Mouse (Mus musculus) stomach, embryonic 14.5 days (tissue): ENCODE measurements at regions not wholly inside any gene's neighbourhood (a gene's known extent, or its start where the extent isn't known, plus 50 kb on each side); places are given as distances from the start of the nearest gene placed in this dataset.

Experiments
- ATAC-seq: fragments of 200-750 bp; cut with Nextera tagmentation; 2 replicates; pipeline ENCODE4 v1.8.0; 2017; ENCODE audit warnings: low read depth, moderate TSS enrichment; ENCODE audit not compliant: insufficient number of reproducible peaks, insufficient read depth, low FRiP score
- H3K27ac ChIP-seq: fragments of 300-500 bp; sonication (generic); 2 replicates; pipeline ENCODE4 v1.5.1; 2014; ENCODE audit warnings: mild to moderate bottlenecking, low read length, moderate library complexity, mixed read lengths
- H3K27me3 ChIP-seq: fragments of 300-500 bp; sonication (generic); 2 replicates; pipeline ENCODE4 v1.6.1; 2014; ENCODE audit warnings: low read length, control low read depth, mixed read lengths; ENCODE audit not compliant: control insufficient read depth, insufficient read depth
- H3K36me3 ChIP-seq: fragments of 300-500 bp; sonication (generic); 2 replicates; pipeline ENCODE4 v1.6.1; 2014; ENCODE audit warnings: mild to moderate bottlenecking, control low read depth, low read length, moderate library complexity, mixed read lengths; ENCODE audit not compliant: control insufficient read depth, insufficient read depth
- H3K4me1 ChIP-seq: fragments of 300-500 bp; sonication (generic); 2 replicates; pipeline ENCODE4 v1.6.1; 2014; ENCODE audit warnings: low read length, control low read depth, mixed read lengths; ENCODE audit not compliant: control insufficient read depth, insufficient read depth
- H3K4me2 ChIP-seq: fragments of 300-500 bp; sonication (generic); replicated peaks from 2 replicates; pipeline ENCODE4 v1.6.1; 2014; ENCODE audit warnings: low read depth, low read length, control low read depth
- H3K4me3 ChIP-seq: fragments of 300-500 bp; sonication (generic); 2 replicates; pipeline ENCODE4 v1.5.1; 2014; ENCODE audit warnings: low read depth, low read length, control low read depth
- H3K9ac ChIP-seq: fragments of 300-500 bp; sonication (generic); replicated peaks from 2 replicates; pipeline ENCODE4 v1.6.1; 2014; ENCODE audit warnings: low read depth, mild to moderate bottlenecking, control low read depth, low read length, moderate library complexity, mixed read lengths
- H3K9me3 ChIP-seq: fragments of 300-500 bp; sonication (generic); 2 replicates; pipeline ENCODE4 v1.6.1; 2016; ENCODE audit warnings: low read depth, low read length, control low read depth; ENCODE audit not compliant: control insufficient read depth
- WGBS: fragments of 180-500 bp; shearing (Covaris S2); extraction: QIAGEN DNeasy Blood & Tissue Kit; methylation state at CpG from one replicate; pipeline ENCODE4 v1.1.7; 2014; 5-methylcytosine and 5-hydroxymethylcytosine counted together

DNA sequence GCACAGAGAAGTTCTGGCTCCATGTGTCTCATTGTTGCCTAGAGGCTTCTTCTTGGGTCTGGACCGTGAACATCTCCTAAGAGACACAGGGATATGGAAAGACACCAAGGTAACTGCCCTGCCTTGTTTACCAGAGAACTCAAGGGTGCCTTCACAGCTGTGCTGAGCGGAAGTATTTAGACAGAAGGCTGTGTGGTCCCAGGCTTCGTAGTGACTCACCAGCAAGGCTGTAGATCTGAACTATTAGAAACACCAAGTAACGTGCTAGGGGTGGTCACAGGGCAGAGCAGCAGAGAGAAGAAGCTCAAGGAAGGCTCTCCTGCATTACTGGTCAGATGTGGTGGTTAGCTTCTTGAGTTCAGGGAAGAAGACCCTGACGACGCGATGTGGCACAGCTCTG, 51.6 kb upstream of the Lpp start:
- no peaks in the 10 kb centered on the region for H3K36me3 ChIP-seq
- H3K9ac ChIP-seq: no peak overlapping the region
- 79% methylated on average over 7 of the region's 7 CpGs for WGBS
- no peak overlapping the region for H3K4me2 ChIP-seq
- no peak for ATAC-seq
- peaks cover 7% of the 10 kb centered on the region; the same call in 1 of the 2 replicates for H3K4me1 ChIP-seq
- no peak overlapping the region for H3K27ac ChIP-seq
- H3K4me3 ChIP-seq: no peak overlapping the region
- no peaks in the 10 kb centered on the region for H3K27me3 ChIP-seq
- H3K9me3 ChIP-seq: no peaks in the 10 kb centered on the region

DNA sequence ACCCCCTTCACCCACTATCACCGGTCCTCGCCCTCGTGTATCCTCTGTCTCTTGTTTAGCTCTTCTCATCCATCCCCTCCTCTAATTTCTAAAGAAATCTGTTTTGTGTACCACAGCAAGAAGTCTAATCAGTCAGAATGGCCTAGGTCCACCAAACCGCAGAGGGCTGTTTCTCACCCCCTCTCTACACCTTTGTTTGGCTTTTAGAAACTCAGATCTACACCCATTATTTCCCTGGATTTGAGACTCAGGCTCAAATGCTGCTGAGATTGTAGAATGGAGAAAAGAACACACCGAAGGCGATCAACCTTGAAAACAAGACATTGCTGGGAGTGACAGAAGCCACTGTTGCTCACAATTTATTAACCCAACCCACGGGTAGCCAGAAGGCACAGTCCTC, 52.7 kb upstream of the Lpp start:
- ATAC-seq: no peak
- Histone ChIP-seq H3K27me3 (no peaks in the 10 kb centered on the region), H3K4me2 (no peak overlapping the region), H3K9ac (no peak overlapping the region), H3K36me3 (no peaks in the 10 kb centered on the region), H3K9me3 (no peaks in the 10 kb centered on the region), H3K4me3 (no peak overlapping the region), H3K4me1 (peaks cover 7% of the 10 kb centered on the region; the same call in 1 of the 2 replicates), H3K27ac (no peak overlapping the region)
- 82% methylated on average over 7 of the region's 7 CpGs for WGBS

DNA sequence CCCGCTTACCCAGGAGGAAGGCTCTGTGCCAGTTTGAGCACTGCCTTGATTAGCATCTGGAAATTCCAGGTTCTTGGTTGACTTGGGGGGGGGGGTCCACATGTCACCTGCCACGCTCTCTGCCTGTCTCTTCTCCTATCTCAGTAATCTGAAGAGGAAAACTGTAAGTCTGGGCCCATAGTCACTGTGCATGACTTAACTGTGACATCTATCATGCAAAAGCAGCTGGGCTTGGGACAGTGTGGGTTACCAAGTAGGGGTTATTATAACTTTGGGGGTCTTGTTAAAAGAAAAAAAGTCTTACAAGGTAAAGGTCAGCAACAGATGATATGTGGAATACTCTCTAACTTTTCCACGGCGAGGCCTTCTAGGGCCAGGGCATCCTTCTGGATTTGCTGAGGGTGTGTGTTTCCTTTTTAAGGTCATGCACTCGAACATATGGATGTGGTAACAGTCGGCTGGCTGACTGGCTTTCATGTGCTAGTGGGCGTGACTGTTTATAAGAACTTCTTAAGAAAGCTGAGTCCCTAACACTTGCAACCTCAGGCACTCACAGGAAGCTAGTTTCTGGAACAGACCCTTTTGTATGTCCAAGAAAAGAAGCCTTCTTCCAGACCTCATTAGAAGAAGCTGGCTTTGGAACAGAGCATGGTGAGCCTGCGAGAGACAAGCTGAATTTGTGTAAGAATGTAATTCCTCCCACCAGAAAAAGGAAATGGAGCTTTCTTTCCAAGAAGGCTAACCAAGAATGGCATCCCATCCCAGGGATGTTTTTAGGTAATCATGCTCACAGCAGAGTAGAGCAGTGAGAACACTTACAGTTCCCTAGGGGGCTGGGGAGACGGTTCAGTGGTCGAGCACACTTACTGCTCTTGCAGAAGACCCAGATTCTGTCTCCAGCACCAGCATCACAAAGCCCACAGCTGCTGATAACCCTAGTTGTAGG, 53.7 kb upstream of the Lpp start:
- peak; percentile 14; the same call in 1 of the 2 replicates for ATAC-seq

DNA sequence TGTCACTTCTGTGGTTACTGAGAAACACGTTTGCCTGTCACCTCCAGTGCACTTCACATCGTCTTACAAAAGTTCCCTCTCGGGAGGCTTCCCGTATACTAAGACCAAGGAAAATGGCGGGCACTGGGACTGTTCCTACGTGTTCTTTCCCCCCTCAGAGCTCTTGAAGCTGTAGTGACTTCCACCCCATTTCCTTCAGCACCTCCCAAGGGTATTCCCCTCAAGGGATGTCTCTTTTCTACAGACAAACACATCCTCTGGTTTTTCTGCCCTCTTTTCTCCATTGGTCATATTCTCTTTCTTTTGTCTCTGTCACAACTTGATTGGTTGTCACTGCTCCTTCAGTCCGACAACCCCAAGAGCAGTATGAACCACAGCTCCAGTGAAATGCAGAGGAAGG, 54.9 kb upstream of the Lpp start:
- H3K27ac ChIP-seq: no peak overlapping the region
- no peak overlapping the region for H3K9ac ChIP-seq
- H3K36me3 ChIP-seq: no peaks in the 10 kb centered on the region
- ATAC-seq: no peak
- no peak overlapping the region for H3K4me2 ChIP-seq
- H3K4me1 ChIP-seq: peaks cover 7% of the 10 kb centered on the region; the same call in 1 of the 2 replicates
- no peaks in the 10 kb centered on the region for H3K27me3 ChIP-seq
- no peaks in the 10 kb centered on the region for H3K9me3 ChIP-seq
- H3K4me3 ChIP-seq: no peak overlapping the region
- WGBS: 93% methylated on average over 7 of the region's 7 CpGs

More for the DNA sequence above, 53.7 kb upstream of the Lpp start:
- no peaks in the 10 kb centered on the region for H3K27me3 ChIP-seq
- 37% methylated on average over 10 of the region's 10 CpGs for WGBS
- H3K36me3 ChIP-seq: no peaks in the 10 kb centered on the region
- no peak overlapping the region for H3K27ac ChIP-seq
- no peak overlapping the region for H3K4me2 ChIP-seq
- no peaks in the 10 kb centered on the region for H3K9me3 ChIP-seq
- H3K4me1 ChIP-seq: peaks cover 7% of the 10 kb centered on the region; the same call in 1 of the 2 replicates
- no peak overlapping the region for H3K9ac ChIP-seq
- no peak overlapping the region for H3K4me3 ChIP-seq

DNA sequence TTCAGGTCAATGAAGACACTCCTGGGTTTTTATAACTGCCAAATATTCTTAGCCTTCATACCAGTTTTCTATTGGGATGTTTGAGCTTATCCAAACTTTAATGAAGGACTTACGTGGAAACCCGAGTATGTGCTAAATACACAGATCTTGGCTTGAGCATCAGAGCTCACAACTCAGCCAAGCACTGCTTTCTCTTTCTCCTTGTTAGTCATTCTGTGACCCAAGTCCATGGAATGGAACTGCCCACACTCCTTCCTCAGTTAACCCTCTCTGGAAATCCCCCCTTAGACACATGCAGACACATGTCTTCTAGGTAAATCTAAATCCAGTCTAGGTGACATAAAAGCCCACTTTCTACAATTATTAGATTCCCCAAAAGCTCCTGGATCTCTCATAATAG, 58.9 kb upstream of the Lpp start:
- Histone ChIP-seq H3K27ac (no peak overlapping the region), H3K9ac (no peak overlapping the region), H3K27me3 (no peaks in the 10 kb centered on the region), H3K36me3 (no peaks in the 10 kb centered on the region), H3K9me3 (no peaks in the 10 kb centered on the region), H3K4me3 (no peak overlapping the region), H3K4me1 (peaks cover 2% of the 10 kb centered on the region; the same call in 1 of the 2 replicates), H3K4me2 (no peak overlapping the region)
- no peak for ATAC-seq
- WGBS: 71% methylated on average over 2 of the region's 2 CpGs

DNA sequence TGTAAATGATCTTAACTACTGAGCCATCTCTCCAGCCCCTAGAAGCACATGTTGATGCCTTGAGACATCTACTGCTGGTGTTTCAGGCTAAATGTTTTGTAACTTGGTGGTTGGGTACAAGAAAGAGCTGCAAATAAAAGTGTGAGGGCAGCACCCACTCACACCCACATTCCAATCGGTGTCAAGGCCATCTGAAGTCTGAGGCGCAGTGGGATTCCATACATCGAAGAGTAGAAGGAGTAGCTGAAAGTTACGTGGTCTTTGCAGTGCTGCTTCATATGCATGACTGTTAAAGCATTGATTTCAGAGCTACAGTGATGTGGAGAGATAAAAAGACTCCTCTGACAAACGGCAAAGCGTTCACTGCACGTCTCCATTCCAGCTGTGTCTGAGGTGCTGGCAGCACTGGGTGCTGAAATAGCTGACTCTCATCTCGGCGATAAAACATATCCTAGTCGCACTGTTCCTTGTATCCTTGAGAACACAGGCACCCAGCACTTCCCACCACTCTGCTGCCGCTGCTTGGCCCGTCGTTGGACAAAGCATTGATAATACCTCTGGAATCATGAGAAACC, 61.8 kb upstream of the Lpp start:
- ATAC-seq: no peak
- 83% methylated on average over 13 of the region's 13 CpGs for WGBS
- H3K36me3 ChIP-seq: no peaks in the 10 kb centered on the region

DNA sequence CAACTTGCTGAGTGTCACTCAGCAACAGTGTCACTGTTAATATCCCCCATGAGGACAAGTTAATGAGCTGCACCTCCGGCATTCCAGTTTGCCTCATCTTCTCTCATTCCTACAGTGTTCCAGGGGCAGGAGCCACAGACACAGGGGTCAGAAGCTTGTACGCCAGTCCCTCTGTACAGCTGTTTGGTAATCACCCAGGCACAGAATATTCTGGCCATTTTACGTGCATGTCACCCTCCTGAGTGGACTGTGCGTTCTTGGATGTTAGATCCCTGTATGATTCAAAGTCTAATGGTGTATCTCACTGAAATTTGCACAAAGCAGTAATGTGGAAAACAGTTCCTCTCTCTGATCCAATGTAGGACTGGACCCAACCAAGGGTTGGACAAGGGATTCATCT, 66.7 kb upstream of the Lpp start:
- Histone ChIP-seq H3K9me3 (no peaks in the 10 kb centered on the region), H3K9ac (no peak overlapping the region), H3K4me2 (no peak overlapping the region), H3K27ac (no peak overlapping the region), H3K36me3 (no peaks in the 10 kb centered on the region), H3K4me1 (no peaks in the 10 kb centered on the region), H3K4me3 (no peak overlapping the region), H3K27me3 (no peaks in the 10 kb centered on the region)
- 90% methylated on average over 4 of the region's 4 CpGs for WGBS
- no peak for ATAC-seq

More for the DNA sequence above, 61.8 kb upstream of the Lpp start:
- Histone ChIP-seq H3K27ac (no peak overlapping the region), H3K9me3 (no peaks in the 10 kb centered on the region), H3K27me3 (no peaks in the 10 kb centered on the region), H3K4me2 (no peak overlapping the region), H3K9ac (no peak overlapping the region), H3K4me1 (no peaks in the 10 kb centered on the region), H3K4me3 (no peak overlapping the region)

DNA sequence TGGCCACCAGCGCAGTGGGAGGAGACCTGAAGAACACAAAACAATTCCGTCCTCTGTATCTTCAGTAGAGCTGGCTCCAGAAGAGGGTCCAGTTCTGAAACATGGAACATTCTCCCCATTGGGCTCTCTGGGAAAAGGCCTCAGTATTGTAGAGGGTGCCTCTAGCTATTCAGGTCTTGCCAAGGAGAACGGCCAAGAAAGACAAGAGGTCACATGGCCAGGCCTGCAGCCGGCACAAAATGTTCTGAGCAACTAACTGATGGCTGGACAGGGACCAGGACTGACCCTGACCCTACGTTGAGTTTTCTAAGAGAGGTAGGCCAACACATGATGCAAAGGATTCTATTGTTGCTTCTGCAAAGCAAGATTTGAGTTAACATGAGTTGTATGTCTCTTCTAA, 67.3 kb upstream of the Lpp start:
- Histone ChIP-seq H3K36me3 (no peaks in the 10 kb centered on the region), H3K27me3 (no peaks in the 10 kb centered on the region), H3K4me2 (no peak overlapping the region), H3K27ac (no peak overlapping the region), H3K4me1 (no peaks in the 10 kb centered on the region), H3K4me3 (no peak overlapping the region), H3K9ac (no peak overlapping the region), H3K9me3 (no peaks in the 10 kb centered on the region)
- whole genome bisulfite sequencing: 88% methylated on average over 5 of the region's 5 CpGs
- no peak for ATAC-seq
